Mouse (Mus musculus) left cerebral cortex, postnatal 10 days (tissue): ENCODE measurements at regions not wholly inside any gene's neighbourhood (a gene's known extent, or its start where the extent isn't known, plus 50 kb on each side); places are given as distances from the start of the nearest gene placed in this dataset.

ENCODE experiments used
- DNase-seq, 2 experiments: peaks; one replicate each; pipeline ENCODE4 v3.0.0; 2021 to 2022; ENCODE audit warnings: low spot score in 2 of 2, mixed read lengths in 1 of 2; ENCODE audit errors: extremely low spot score in 1 of 2
- intact Hi-C: fragments of 180-260 bp; cut with DNase I; formaldehyde crosslinking; loops from one replicate; pipeline ENCODE4 v1.15.1; 2025

GRCm38 (mm10) chr3:113811790-113812189 lies 181.8 kb upstream of the Rnpc3 start:
- DNase-seq: no peak
- intact Hi-C loops: no loop called here

GRCm38 (mm10) chr3:113859421-113859820 lies 170.9 kb upstream of the Col11a1 start:
- intact Hi-C loops: no loop called here
- DNase-seq: no peak

- intact Hi-C loops: no loop called here
- no peak for DNase-seq
These were observed 170.3 kb upstream of the Col11a1 start for GRCm38 (mm10) chr3:113860005-113860404.

- no peak for DNase-seq
- intact Hi-C loops: no loop called here
These were observed 169.9 kb upstream of the Col11a1 start for GRCm38 (mm10) chr3:113860426-113860825.

- intact Hi-C loops: no loop called here
- no peak for DNase-seq
These were observed 157.1 kb upstream of the Col11a1 start for GRCm38 (mm10) chr3:113873226-113873625.

GRCm38 (mm10) chr3:113905162-113905561 lies 125.2 kb upstream of the Col11a1 start:
- no peak for DNase-seq
- intact Hi-C loops: no loop called here

- intact Hi-C loops: no loop called here
- DNase-seq: peak in 1 of 2 experiments; percentile 2
These were observed 110.8 kb upstream of the Col11a1 start for GRCm38 (mm10) chr3:113919350-113920179.

GRCm38 (mm10) chr3:113931553-113931952 lies 98.8 kb upstream of the Col11a1 start:
- DNase-seq: no peak
- intact Hi-C loops: no loop called here

GRCm38 (mm10) chr3:113950501-113950900 lies 79.8 kb upstream of the Col11a1 start:
- no peak for DNase-seq
- intact Hi-C loops: no loop called here

GRCm38 (mm10) chr3:113952468-113952867 lies 77.9 kb upstream of the Col11a1 start:
- no peak for DNase-seq
- intact Hi-C loops: no loop called here

- intact Hi-C loops: no loop called here
- DNase-seq: no peak
These were observed 77.2 kb upstream of the Col11a1 start for GRCm38 (mm10) chr3:113953113-113953512.

- no peak for DNase-seq
- intact Hi-C loops: no loop called here
These were observed 75.9 kb upstream of the Col11a1 start for GRCm38 (mm10) chr3:113954486-113954885.

- intact Hi-C loops: no loop called here
- DNase-seq: no peak
These were observed 70.3 kb upstream of the Col11a1 start for GRCm38 (mm10) chr3:113960080-113960479.
